Mouse (Mus musculus) ES-Bruce4 (cell line): Measurements from ENCODE around the gene Gstp3. TPM values are rescaled to one million over a fixed set of nuclear protein-coding genes. Genes with fewer than 3 reads are reported as not detected.

ENCODE experiments used
- H3K27ac ChIP-seq: 2 replicates; pipeline ENCODE4 v1.5.1; 2012; ENCODE audit warnings: low read length, inconsistent platforms; ENCODE audit not compliant: insufficient read depth
- H3K27me3 ChIP-seq: 2 replicates; pipeline ENCODE4 v1.6.1; 2012; ENCODE audit warnings: mild to moderate bottlenecking, low read length, inconsistent platforms; ENCODE audit not compliant: control insufficient read depth, poor library complexity, insufficient read depth, severe bottlenecking
- H3K36me3 ChIP-seq: 2 replicates; pipeline ENCODE4 v1.6.1; 2012; ENCODE audit warnings: inconsistent platforms, mild to moderate bottlenecking, low read length, moderate library complexity; ENCODE audit not compliant: control insufficient read depth, poor library complexity, insufficient read depth, severe bottlenecking
- H3K4me1 ChIP-seq: one replicate; pipeline ENCODE4 v1.8.1; 2011; ENCODE audit warnings: low read length; ENCODE audit not compliant: control insufficient read depth, insufficient read depth
- H3K4me3 ChIP-seq: 2 replicates; pipeline ENCODE4 v1.5.1; 2011; ENCODE audit warnings: low read depth, mild to moderate bottlenecking, low read length
- H3K9ac ChIP-seq: 2 replicates; pipeline ENCODE4 v1.6.1; 2012; ENCODE audit warnings: low read depth, mild to moderate bottlenecking, inconsistent platforms; ENCODE audit not compliant: poor library complexity, severe bottlenecking
- H3K9me3 ChIP-seq: replicated peaks from 2 replicates; pipeline ENCODE4 v1.6.1; 2012; ENCODE audit warnings: mild to moderate bottlenecking, low read length, inconsistent platforms; ENCODE audit not compliant: control insufficient read depth, poor library complexity, insufficient read depth, severe bottlenecking
- CTCF ChIP-seq: IDR thresholded peaks from one replicate; pipeline ENCODE4 v1.8.1; 2011; ENCODE audit warnings: low read depth, low read length
- EP300 ChIP-seq: IDR thresholded peaks from 2 replicates; pipeline ENCODE4 v1.6.1; 2011; ENCODE audit warnings: low read depth, low read length; ENCODE audit not compliant: insufficient read depth
- POLR2A ChIP-seq: IDR thresholded peaks from one replicate; pipeline ENCODE4 v1.8.1; 2011; ENCODE audit warnings: low read length; ENCODE audit not compliant: insufficient read depth
- polyA plus RNA-seq: library from polyadenylated mRNA; stranded (reverse); fragments of >200 nt; gene quantifications from 2 replicates; pipeline ENCODE4 v1.2.4, GENCODE M21; 2011; ENCODE audit warnings: low read depth; ENCODE audit not compliant: missing spikeins, insufficient read depth, insufficient read length

Gstp3 gene
- polyA plus RNA-seq, 1 experiment: 0.91 TPM

GRCm38 (mm10) chr19:4013066-4013465, 46.3 kb downstream of the Gstp3 start:
- no peaks in the 10 kb centered on the region for H3K4me1 ChIP-seq
- no peak for TF ChIP-seq POLR2A
- no peaks in the 10 kb centered on the region for H3K9me3 ChIP-seq
- H3K27me3 ChIP-seq: no peaks in the 10 kb centered on the region
- H3K27ac ChIP-seq: no peak overlapping the region
- peak overlapping the region; percentile 57 for H3K9ac ChIP-seq
- peaks cover 6% of the 10 kb centered on the region; the same call in 1 of the 2 replicates for H3K36me3 ChIP-seq
- H3K4me3 ChIP-seq: peak overlapping the region; percentile 75

GRCm38 (mm10) chr19:4012432-4013022, 46.8 kb downstream of the Gstp3 start, which contains the start of gene Ndufv1:
Gene Ndufv1 (minus strand): TSS chr19:4012806.
- Histone ChIP-seq H3K36me3 (peaks cover 8% of the 10 kb centered on the region; the same call in 1 of the 2 replicates), H3K4me1 (no peaks in the 10 kb centered on the region), H3K4me3 (peak within 1 kb of the TSS; percentile 96), H3K9me3 (no peaks in the 10 kb centered on the region), H3K9ac (peak within 1 kb of the TSS; percentile 57), H3K27me3 (no peaks in the 10 kb centered on the region), H3K27ac (no peak within 1 kb of the TSS)
- TF ChIP-seq POLR2A (no peak), CTCF (peak; percentile 62)

- H3K4me1 ChIP-seq: no peaks in the 10 kb centered on the region
- H3K9ac ChIP-seq: no peak overlapping the region
- no peaks in the 10 kb centered on the region for H3K27me3 ChIP-seq
- peaks cover 8% of the 10 kb centered on the region; the same call in 1 of the 2 replicates for H3K36me3 ChIP-seq
- H3K9me3 ChIP-seq: no peaks in the 10 kb centered on the region
- TF ChIP-seq POLR2A (no peak), CTCF (no peak), EP300 (no peak)
- H3K27ac ChIP-seq: no peak overlapping the region
- no peak overlapping the region for H3K4me3 ChIP-seq
These were observed 48.3 kb downstream of the Gstp3 start for GRCm38 (mm10) chr19:4011086-4011485.

Other genes with a start within 250 kb of the Gstp3 start
- 142 and 148 TPM in 2 replicates for gene Chka, start 207.8 kb downstream of the Gstp3 start, polyA plus RNA-seq
- 25.2 and 30.0 TPM in 2 replicates for gene Tcirg1, start 152.4 kb downstream of the Gstp3 start, polyA plus RNA-seq
- 91.7 and 112 TPM in 2 replicates for gene Ndufs8, start 146.8 kb downstream of the Gstp3 start, polyA plus RNA-seq
- 0.66 and 0.96 TPM in 2 replicates for gene Aldh3b1, start 129.8 kb downstream of the Gstp3 start, polyA plus RNA-seq
- 12.1 and 13.5 TPM in 2 replicates for gene Unc93b1, start 124.4 kb downstream of the Gstp3 start, polyA plus RNA-seq
- not detected in 2 replicates for gene Aldh3b3, start 100.9 kb downstream of the Gstp3 start, polyA plus RNA-seq
- gene Aldh3b2, start 87.2 kb downstream of the Gstp3 start, polyA plus RNA-seq: 1.3 and 1.4 TPM in 2 replicates
- 4.8 and 7.8 TPM in 2 replicates for gene Acy3, start 73.0 kb downstream of the Gstp3 start, polyA plus RNA-seq
- gene Tbx10, start 66.8 kb downstream of the Gstp3 start, polyA plus RNA-seq: not detected in 2 replicates
- 17.3 and 20.8 TPM in 2 replicates for gene Nudt8, start 59.0 kb downstream of the Gstp3 start, polyA plus RNA-seq
- 2.4 and 3.0 TPM in 2 replicates for gene Gm49405, start 58.9 kb downstream of the Gstp3 start, polyA plus RNA-seq
- 2.9 and 3.6 TPM in 2 replicates for gene Doc2g, start 56.3 kb downstream of the Gstp3 start, polyA plus RNA-seq
- gene Ndufv1, start 46.8 kb downstream of the Gstp3 start, polyA plus RNA-seq: 77.9 and 89.6 TPM in 2 replicates
- 119 and 155 TPM in 2 replicates for gene Gstp1, start 21.6 kb downstream of the Gstp3 start, polyA plus RNA-seq
- gene Gstp2, start 13.5 kb downstream of the Gstp3 start, polyA plus RNA-seq: 29.3 and 32.1 TPM in 2 replicates
- gene Cabp2, start 22.0 kb upstream of the Gstp3 start, polyA plus RNA-seq: not detected in 2 replicates
- 26.9 and 32.5 TPM in 2 replicates for gene Cdk2ap2, start 37.6 kb upstream of the Gstp3 start, polyA plus RNA-seq
- gene Pitpnm1, start 40.4 kb upstream of the Gstp3 start, polyA plus RNA-seq: 9.8 and 11.2 TPM in 2 replicates
- 43.8 and 51.3 TPM in 2 replicates for gene Aip, start 66.3 kb upstream of the Gstp3 start, polyA plus RNA-seq
- not detected in 2 replicates for gene Gpr152, start 80.2 kb upstream of the Gstp3 start, polyA plus RNA-seq
- not detected in 2 replicates for gene Cabp4, start 84.5 kb upstream of the Gstp3 start, polyA plus RNA-seq
- 82.4 and 88.1 TPM in 2 replicates for gene Coro1b, start 89.0 kb upstream of the Gstp3 start, polyA plus RNA-seq
- not detected in 2 replicates for gene Ptprcap, start 94.0 kb upstream of the Gstp3 start, polyA plus RNA-seq
- 17.1 and 27.3 TPM in 2 replicates for gene Rps6kb2, start 103.8 kb upstream of the Gstp3 start, polyA plus RNA-seq
- 1.7 and 2.1 TPM in 2 replicates for gene Carns1, start 115.9 kb upstream of the Gstp3 start, polyA plus RNA-seq
- gene Tbc1d10c, start 131.7 kb upstream of the Gstp3 start, polyA plus RNA-seq: 1.2 TPM in 2 replicates
- gene Ppp1ca, start 132.5 kb upstream of the Gstp3 start, polyA plus RNA-seq: 295 and 298 TPM in 2 replicates
- 42.3 and 48.2 TPM in 2 replicates for gene Rad9a, start 142.1 kb upstream of the Gstp3 start, polyA plus RNA-seq
- gene Clcf1, start 154.7 kb upstream of the Gstp3 start, polyA plus RNA-seq: 1.5 and 1.8 TPM in 2 replicates
- not detected in 2 replicates for gene AC109138.7, start 154.8 kb upstream of the Gstp3 start, polyA plus RNA-seq
- 21.9 and 26.7 TPM in 2 replicates for gene Pold4, start 172.3 kb upstream of the Gstp3 start, polyA plus RNA-seq
- gene Ssh3, start 209.6 kb upstream of the Gstp3 start, polyA plus RNA-seq: 8.5 and 9.2 TPM in 2 replicates
- gene Ankrd13d, start 223.6 kb upstream of the Gstp3 start, polyA plus RNA-seq: 4.9 and 6.5 TPM in 2 replicates
- 40.2 and 46.4 TPM in 2 replicates for gene Grk2, start 246.7 kb upstream of the Gstp3 start, polyA plus RNA-seq